Mouse (Mus musculus) G1E (cell line): Measurements from ENCODE around the gene Adpgk.

Source experiments
- CTCF ChIP-seq: IDR thresholded peaks from 2 replicates; pipeline ENCODE4 v1.5.1; 2012; ENCODE audit warnings: low read depth, low read length, inconsistent platforms, mixed read lengths
- GATA1 ChIP-seq: IDR thresholded peaks from 2 replicates; pipeline ENCODE4 v1.6.1; 2012; ENCODE audit warnings: borderline replicate concordance, low read length, inconsistent platforms, mixed read lengths
- POLR2AphosphoS5 ChIP-seq: IDR thresholded peaks from 2 replicates; pipeline ENCODE4 v1.6.1; 2012; ENCODE audit warnings: low read depth, low read length, inconsistent platforms; ENCODE audit not compliant: insufficient replicate concordance
- TAL1 ChIP-seq: conservative IDR thresholded peaks from 2 replicates; pipeline ENCODE4 v1.6.1; 2012; ENCODE audit warnings: low read depth, low read length, inconsistent platforms, mixed read lengths

- TF ChIP-seq GATA1: no peak
- no peak for TF ChIP-seq CTCF
- TF ChIP-seq TAL1: no peak
- no peak for TF ChIP-seq POLR2AphosphoS5
Measured at GRCm38 (mm10) chr9:59278199-59278598, 13.2 kb upstream of the Adpgk start.
